Mouse (Mus musculus) E14TG2a.4 (cell line): ENCODE data around the gene Brip1.

Experiments used
- CTCF ChIP-seq: conservative IDR thresholded peaks from 2 replicates; pipeline ENCODE4 v1.5.1; 2014; ENCODE audit warnings: low read length
- POU5F1 ChIP-seq: IDR thresholded peaks from 2 replicates; pipeline ENCODE4 v1.6.1; 2014; ENCODE audit warnings: low read length, borderline replicate concordance

- TF ChIP-seq CTCF (no peak), POU5F1 (no peak)
These were observed 149.6 kb downstream of the Brip1 start for GRCm38 (mm10) chr11:86051383-86051782.
